Mouse (Mus musculus): ENCODE data around the gene Tmem33. TPM values are rescaled to one million over a fixed set of nuclear protein-coding genes. Genes with fewer than 3 reads are reported as not detected.

The Tmem33 gene
- polyA plus RNA-seq (2015; fragmentation: Nextera tagmentation; extraction: Ambion mirVana): 48.5 and 50.3 TPM in 2 replicates

DNA sequence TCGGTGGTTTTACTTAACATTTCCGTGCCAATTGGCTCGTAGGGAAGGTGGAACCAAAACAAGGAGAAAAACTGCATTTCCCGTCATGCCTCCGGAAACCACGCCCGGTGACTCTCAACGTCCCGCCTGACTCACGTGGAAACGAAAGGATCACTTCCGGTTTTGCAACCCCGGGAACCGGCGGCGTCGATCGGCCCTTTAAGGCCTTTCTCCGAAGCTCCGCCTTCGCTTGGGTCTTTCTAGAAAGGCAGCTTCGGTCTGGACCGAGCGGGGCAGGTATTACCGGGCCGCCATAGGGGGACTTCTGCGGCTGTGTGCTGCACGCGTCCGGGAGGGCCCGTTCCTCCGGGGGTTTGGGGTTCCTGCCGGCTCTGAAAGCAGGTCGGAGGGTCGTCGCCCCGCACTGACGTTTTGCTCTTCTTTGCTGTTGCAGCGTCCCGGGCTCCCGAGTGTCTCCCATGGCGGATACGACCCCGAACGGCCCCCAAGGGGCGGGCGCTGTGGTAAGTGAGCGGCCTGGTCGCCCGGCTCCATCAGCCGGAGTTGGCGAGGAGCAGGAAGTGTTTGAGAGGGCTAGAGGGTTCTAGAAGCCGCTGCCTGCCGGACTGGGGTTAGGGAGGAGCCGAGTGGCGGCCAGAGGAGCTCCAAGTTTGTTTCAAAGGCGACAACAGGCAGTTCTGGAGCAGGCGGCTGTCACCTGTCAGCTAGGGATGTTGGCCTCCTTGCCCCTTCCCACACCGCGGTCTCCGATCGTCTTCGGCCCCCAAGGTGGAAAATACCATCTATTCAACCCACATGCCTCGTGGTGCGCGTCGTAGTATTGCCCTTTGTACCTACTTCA is at the start of gene Tmem33:
Tmem33 (plus strand) TSS at position 35 of the 841 bp plus-strand sequence.
- peaks cover 13% of the 10 kb centered on the region for H3K4me1 ChIP-seq (ENCODE audit: control insufficient read depth, insufficient read depth, low read length)
- peak within 1 kb of the TSS; percentile 94 for H3K9ac ChIP-seq (ENCODE audit: low read length)
- H3K27me3 ChIP-seq (ENCODE audit: control insufficient read depth, insufficient read depth, low read length): no peaks in the 10 kb centered on the region
- peaks cover 18% of the 10 kb centered on the region for H3K36me3 ChIP-seq (ENCODE audit: control insufficient read depth, insufficient read depth)
- peak; percentile 92 for ATAC-seq (replicated peaks; ENCODE audit: extremely low read depth, insufficient read depth, low FRiP score)
- H3K27ac ChIP-seq (ENCODE audit: low read length): peak within 1 kb of the TSS; percentile 88
- peak within 1 kb of the TSS; percentile 90 for H3K4me2 ChIP-seq (ENCODE audit: low read depth, low read length)
- peak within 1 kb of the TSS; percentile 74 for H3K4me3 ChIP-seq (ENCODE audit: low read length)
- no peaks in the 10 kb centered on the region for H3K9me3 ChIP-seq (replicated peaks; ENCODE audit: control insufficient read depth, low read length)
- under 1% methylated on average over 67 of the region's 67 CpGs for WGBS

DNA sequence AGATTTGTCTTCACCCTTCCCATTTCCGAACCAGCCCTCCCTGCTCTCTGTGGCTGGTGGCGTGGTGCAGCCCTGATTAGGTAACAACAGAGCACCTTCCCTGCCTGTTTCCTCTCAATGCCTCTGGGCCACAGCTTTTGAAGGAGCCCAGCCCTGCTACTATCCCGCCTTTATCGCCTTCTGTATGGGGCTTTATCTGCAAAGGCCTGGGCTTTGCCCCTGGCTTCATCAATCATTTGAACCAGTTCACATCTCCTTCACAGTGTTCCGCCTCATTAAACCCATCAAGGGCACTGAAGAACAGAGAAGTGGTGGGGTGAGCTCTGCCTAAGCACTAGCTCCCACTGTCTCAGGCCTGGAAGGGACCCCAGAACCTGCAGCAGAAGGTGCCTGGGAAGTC is 47.2 kb upstream of the Tmem33 start:
- H3K4me1 ChIP-seq (ENCODE audit: control insufficient read depth, insufficient read depth, low read length): 0 out of 2 replicates have a peak, but pooled peaks cover 3% of the 10 kb centered on the region
- H3K36me3 ChIP-seq (ENCODE audit: control insufficient read depth, insufficient read depth): no peaks in the 10 kb centered on the region
- H3K9ac ChIP-seq (ENCODE audit: low read length): no peak overlapping the region
- H3K4me3 ChIP-seq (ENCODE audit: low read length): no peak overlapping the region
- 24% methylated on average over 5 of the region's 5 CpGs for WGBS
- H3K9me3 ChIP-seq (replicated peaks; ENCODE audit: control insufficient read depth, low read length): no peaks in the 10 kb centered on the region
- no peak for ATAC-seq (replicated peaks; ENCODE audit: extremely low read depth, insufficient read depth, low FRiP score)
- H3K27me3 ChIP-seq (ENCODE audit: control insufficient read depth, insufficient read depth, low read length): peaks cover 62% of the 10 kb centered on the region
- H3K4me2 ChIP-seq (ENCODE audit: low read depth, low read length): no peak overlapping the region
- H3K27ac ChIP-seq (ENCODE audit: low read length): no peak overlapping the region

DNA sequence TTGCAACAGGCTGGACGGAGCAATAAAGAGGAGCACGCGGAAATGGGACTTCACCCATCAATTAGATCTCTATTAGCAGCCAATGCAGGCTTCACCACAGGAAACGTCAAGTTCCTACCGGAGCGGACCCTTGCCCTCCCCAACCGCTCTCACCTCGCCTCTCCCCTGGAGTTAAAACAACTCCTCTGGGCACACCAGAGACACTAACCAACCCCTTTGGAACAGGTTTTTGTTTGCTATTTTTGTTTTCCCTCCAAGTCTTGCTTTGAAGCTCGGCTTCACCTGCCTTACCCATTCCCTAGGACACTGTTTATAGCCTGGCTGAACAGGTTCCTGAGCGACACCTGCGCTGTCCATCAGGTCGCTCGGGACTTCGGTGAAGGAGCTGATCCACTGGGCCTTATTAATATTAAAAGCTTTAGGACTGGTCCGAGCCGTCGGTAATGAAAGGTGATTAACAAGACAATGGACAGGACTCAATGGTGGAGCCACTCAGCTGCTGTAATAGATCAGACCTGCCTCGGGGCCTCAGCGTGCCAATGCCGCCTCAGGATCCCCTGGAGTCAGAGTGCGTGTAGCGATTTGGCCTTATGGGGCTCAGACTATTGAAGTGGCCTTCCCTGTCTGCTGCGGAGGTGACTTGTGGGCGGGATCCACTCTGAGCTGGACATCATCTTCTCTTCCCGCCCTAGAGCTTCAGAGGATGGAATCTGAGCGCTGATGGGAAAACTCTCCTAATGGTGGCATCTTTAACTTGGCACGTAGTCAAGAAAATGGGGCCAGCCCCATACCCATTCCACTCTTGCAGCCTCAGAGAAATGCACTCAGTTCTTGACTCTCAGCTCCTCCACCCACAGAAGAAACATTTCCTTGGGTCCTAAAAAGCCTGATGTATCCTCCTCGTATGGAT is 45.0 kb upstream of the Tmem33 start:
- H3K4me3 ChIP-seq (ENCODE audit: low read length): no peak overlapping the region
- no peak for ATAC-seq (replicated peaks; ENCODE audit: extremely low read depth, insufficient read depth, low FRiP score)
- H3K27me3 ChIP-seq (ENCODE audit: control insufficient read depth, insufficient read depth, low read length): peaks cover 80% of the 10 kb centered on the region
- no peaks in the 10 kb centered on the region for H3K9me3 ChIP-seq (replicated peaks; ENCODE audit: control insufficient read depth, low read length)
- H3K36me3 ChIP-seq (ENCODE audit: control insufficient read depth, insufficient read depth): no peaks in the 10 kb centered on the region
- H3K4me1 ChIP-seq (ENCODE audit: control insufficient read depth, insufficient read depth, low read length): 0 out of 2 replicates have a peak, but pooled peaks cover 3% of the 10 kb centered on the region
- no peak overlapping the region for H3K4me2 ChIP-seq (ENCODE audit: low read depth, low read length)
- 5% methylated on average over 28 of the region's 28 CpGs for WGBS
- H3K27ac ChIP-seq (ENCODE audit: low read length): no peak overlapping the region
- H3K9ac ChIP-seq (ENCODE audit: low read length): no peak overlapping the region

DNA sequence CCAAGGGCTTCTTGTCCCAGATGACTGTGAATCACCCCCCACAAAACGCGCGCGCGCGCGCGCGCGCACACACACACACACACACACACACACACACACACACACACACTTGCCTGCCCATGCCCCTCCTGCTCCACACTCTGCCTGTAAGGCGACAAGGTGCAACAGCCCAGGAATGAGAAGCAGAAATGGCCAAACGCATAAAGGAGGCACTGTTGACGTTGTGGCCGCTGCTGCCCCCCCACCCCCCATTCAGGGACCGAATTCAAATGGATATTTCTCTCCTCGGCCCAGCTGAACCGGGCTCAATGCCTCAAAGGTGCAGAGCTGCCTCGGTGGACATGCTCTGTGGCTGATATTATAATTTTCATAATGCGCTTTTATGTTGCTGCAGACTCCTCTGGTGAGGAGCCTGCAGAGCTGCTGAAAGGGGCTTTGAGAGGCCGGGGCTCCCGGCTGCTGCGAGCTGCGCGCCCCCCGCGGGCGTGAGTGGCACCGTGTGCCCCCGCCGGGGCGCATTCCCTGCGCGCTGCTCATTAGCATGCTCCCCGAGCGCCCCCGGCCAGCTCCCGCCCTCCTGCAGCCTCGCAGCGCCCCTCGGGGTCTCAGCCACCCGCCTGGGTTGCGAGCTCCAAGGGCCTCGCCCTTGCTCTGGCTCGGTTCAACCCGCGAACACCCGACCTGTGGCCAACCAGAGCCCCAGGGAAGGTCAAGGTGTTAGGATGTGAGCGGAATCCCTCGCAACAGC is 44.2 kb upstream of the Tmem33 start:
- H3K36me3 ChIP-seq (ENCODE audit: control insufficient read depth, insufficient read depth): no peaks in the 10 kb centered on the region
- H3K27ac ChIP-seq (ENCODE audit: low read length): no peak overlapping the region
- peak overlapping the region; percentile 12; the same call in 1 of the 2 replicates for H3K4me2 ChIP-seq (ENCODE audit: low read depth, low read length)
- H3K9ac ChIP-seq (ENCODE audit: low read length): no peak overlapping the region
- 1% methylated on average over 49 of the region's 49 CpGs for WGBS
- H3K4me3 ChIP-seq (ENCODE audit: low read length): peak overlapping the region; percentile 12; the same call in 1 of the 2 replicates
- 0 out of 2 replicates have a peak, but pooled peaks cover 3% of the 10 kb centered on the region for H3K4me1 ChIP-seq (ENCODE audit: control insufficient read depth, insufficient read depth, low read length)
- ATAC-seq (replicated peaks; ENCODE audit: extremely low read depth, insufficient read depth, low FRiP score): no peak
- peaks cover 84% of the 10 kb centered on the region for H3K27me3 ChIP-seq (ENCODE audit: control insufficient read depth, insufficient read depth, low read length)
- H3K9me3 ChIP-seq (replicated peaks; ENCODE audit: control insufficient read depth, low read length): no peaks in the 10 kb centered on the region

DNA sequence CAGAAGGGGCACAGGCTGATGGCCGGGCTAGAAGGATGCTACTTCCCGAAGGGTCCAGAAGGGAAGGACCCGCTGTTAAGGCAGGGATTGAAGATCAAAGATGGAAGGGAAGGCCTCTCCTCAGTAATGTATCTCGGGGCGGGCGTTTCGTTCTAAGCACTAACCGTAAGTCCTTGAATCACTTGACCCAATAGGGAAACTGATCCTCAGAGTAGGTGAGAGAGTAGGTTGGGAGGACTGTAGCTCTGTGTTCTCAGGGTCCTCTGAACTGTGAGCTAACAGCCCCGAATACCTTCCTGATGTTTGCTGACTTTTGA is 43.6 kb upstream of the Tmem33 start:
- no peak overlapping the region for H3K4me2 ChIP-seq (ENCODE audit: low read depth, low read length)

DNA sequence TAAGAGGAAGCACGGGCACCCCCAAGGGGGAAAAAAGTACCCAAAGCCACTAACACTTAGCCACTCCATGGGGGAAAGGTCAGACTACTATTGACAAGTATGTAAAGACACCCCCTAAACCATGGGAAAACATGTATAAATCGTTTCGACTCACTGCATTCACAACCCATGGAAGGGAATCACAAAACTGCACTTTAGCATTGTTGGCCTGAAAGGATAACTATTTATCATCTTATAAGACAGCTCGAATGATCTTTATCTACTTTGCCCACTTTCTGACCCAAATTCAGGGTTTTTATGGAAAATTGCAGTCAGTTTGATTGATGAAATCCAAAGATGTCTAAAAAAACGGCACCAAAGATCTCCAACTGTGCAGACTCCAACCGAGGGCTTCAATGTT is 38.5 kb upstream of the Tmem33 start:
- Histone ChIP-seq H3K4me3 (ENCODE audit: low read length) (peak overlapping the region; percentile 48), H3K36me3 (ENCODE audit: control insufficient read depth, insufficient read depth) (no peaks in the 10 kb centered on the region), H3K4me1 (ENCODE audit: control insufficient read depth, insufficient read depth, low read length) (0 out of 2 replicates have a peak, but pooled peaks cover 3% of the 10 kb centered on the region), H3K9ac (ENCODE audit: low read length) (no peak overlapping the region), H3K9me3 (replicated peaks; ENCODE audit: control insufficient read depth, low read length) (peaks cover 8% of the 10 kb centered on the region), H3K27me3 (ENCODE audit: control insufficient read depth, insufficient read depth, low read length) (peaks cover 85% of the 10 kb centered on the region), H3K27ac (ENCODE audit: low read length) (no peak overlapping the region), H3K4me2 (ENCODE audit: low read depth, low read length) (no peak overlapping the region; the same call in 1 of the 2 replicates)
- no peak for ATAC-seq (replicated peaks; ENCODE audit: extremely low read depth, insufficient read depth, low FRiP score)
- WGBS: 6% methylated on average over 6 of the region's 6 CpGs

More for the DNA sequence above, 43.6 kb upstream of the Tmem33 start:
- Histone ChIP-seq H3K9ac (ENCODE audit: low read length) (no peak overlapping the region), H3K4me3 (ENCODE audit: low read length) (no peak overlapping the region), H3K9me3 (replicated peaks; ENCODE audit: control insufficient read depth, low read length) (no peaks in the 10 kb centered on the region), H3K27ac (ENCODE audit: low read length) (no peak overlapping the region), H3K27me3 (ENCODE audit: control insufficient read depth, insufficient read depth, low read length) (peaks cover 86% of the 10 kb centered on the region), H3K4me1 (ENCODE audit: control insufficient read depth, insufficient read depth, low read length) (0 out of 2 replicates have a peak, but pooled peaks cover 3% of the 10 kb centered on the region), H3K36me3 (ENCODE audit: control insufficient read depth, insufficient read depth) (no peaks in the 10 kb centered on the region)
- no peak for ATAC-seq (replicated peaks; ENCODE audit: extremely low read depth, insufficient read depth, low FRiP score)
- WGBS: 6% methylated on average over 9 of the region's 9 CpGs

DNA sequence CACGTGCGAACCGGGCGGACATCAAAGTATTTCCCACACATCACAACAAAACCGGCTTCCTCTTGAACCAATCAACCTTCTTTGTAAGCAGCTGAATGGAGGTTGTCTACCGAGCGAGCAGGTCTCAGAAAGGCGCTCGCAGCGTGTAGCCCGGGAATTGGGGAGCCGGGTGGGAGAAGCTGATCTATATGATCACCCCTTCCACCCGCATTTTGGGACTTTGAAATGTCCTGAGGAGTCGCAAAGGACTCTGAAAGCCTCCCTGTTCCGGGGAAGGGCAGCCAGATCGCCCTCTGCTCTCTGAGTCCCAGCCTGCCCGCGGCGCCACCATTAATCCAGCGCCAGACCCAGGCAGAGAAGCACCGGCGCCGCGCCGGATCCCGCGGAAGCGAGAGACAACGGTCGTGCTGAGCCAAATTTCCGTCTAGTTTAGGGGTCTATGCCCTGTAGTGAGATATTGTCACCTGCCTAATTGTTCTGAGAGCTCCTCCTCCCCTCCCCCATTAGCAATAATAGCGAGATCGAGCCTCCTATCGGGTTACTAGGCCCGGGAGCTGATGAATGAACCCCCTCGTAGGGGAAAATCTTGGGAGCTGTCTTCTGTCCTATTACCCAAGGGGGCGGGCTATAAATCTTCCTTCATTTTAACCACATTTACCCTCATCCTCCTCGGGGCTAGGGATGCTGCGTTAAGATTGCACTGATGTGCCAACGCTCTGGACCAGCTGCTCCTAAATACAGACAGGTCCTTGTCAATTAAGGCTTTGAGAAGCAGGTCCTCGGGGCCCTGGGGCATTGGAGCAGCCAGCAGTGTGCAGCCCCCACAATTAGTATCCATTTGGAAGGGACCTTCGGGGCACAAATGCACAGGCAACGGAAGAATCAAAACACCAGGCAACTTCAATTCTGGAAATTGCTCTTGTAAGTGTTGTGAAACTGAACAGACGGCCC is 37.6 kb upstream of the Tmem33 start:
- H3K27me3 ChIP-seq (ENCODE audit: control insufficient read depth, insufficient read depth, low read length): peaks cover 89% of the 10 kb centered on the region
- no peaks in the 10 kb centered on the region for H3K36me3 ChIP-seq (ENCODE audit: control insufficient read depth, insufficient read depth)
- peak overlapping the region; percentile 69 for H3K4me2 ChIP-seq (ENCODE audit: low read depth, low read length)
- peaks cover 8% of the 10 kb centered on the region for H3K9me3 ChIP-seq (replicated peaks; ENCODE audit: control insufficient read depth, low read length)
- no peak overlapping the region for H3K27ac ChIP-seq (ENCODE audit: low read length)
- 0 out of 2 replicates have a peak, but pooled peaks cover 3% of the 10 kb centered on the region for H3K4me1 ChIP-seq (ENCODE audit: control insufficient read depth, insufficient read depth, low read length)
- ATAC-seq (replicated peaks; ENCODE audit: extremely low read depth, insufficient read depth, low FRiP score): no peak
- H3K4me3 ChIP-seq (ENCODE audit: low read length): peak overlapping the region; percentile 48
- H3K9ac ChIP-seq (ENCODE audit: low read length): no peak overlapping the region
- 3% methylated on average over 44 of the region's 44 CpGs for WGBS

Data from heart, embryonic 16.5 days (tissue).